Mouse (Mus musculus) small intestine, adult 2 months (tissue): ENCODE data around the gene B3gnt9. TPM values are rescaled to one million over a fixed set of nuclear protein-coding genes. Genes with fewer than 3 reads are reported as not detected.

Experiments
- H3K27ac ChIP-seq: fragments of 200-500 bp; 2 replicates; pipeline ENCODE4 v1.5.1; 2012; ENCODE audit warnings: low read depth, low read length, control low read depth, inconsistent platforms; ENCODE audit not compliant: insufficient read depth
- H3K27me3 ChIP-seq: fragments of 200-500 bp; 2 replicates; pipeline ENCODE4 v1.6.1; 2012; ENCODE audit warnings: mild to moderate bottlenecking, moderate library complexity, low read length, inconsistent platforms; ENCODE audit not compliant: control insufficient read depth, insufficient read depth
- H3K36me3 ChIP-seq: fragments of 200-500 bp; 2 replicates; pipeline ENCODE4 v1.6.1; 2012; ENCODE audit warnings: mild to moderate bottlenecking, low read length, control low read depth, inconsistent platforms; ENCODE audit not compliant: control insufficient read depth, insufficient read depth
- H3K4me1 ChIP-seq: fragments of 200-500 bp; 2 replicates; pipeline ENCODE4 v1.6.1; 2012; ENCODE audit warnings: low read length, inconsistent platforms, mixed read lengths; ENCODE audit not compliant: control insufficient read depth, insufficient read depth, insufficient read length
- H3K4me3 ChIP-seq: fragments of 200-500 bp; 2 replicates; pipeline ENCODE4 v1.5.1; 2012; ENCODE audit warnings: low read depth, mild to moderate bottlenecking, control low read depth, inconsistent platforms, low read length, moderate library complexity
- CTCF ChIP-seq: fragments of 200-500 bp; IDR thresholded peaks from 2 replicates; pipeline ENCODE4 v1.5.1; 2012; ENCODE audit warnings: low read depth, mild to moderate bottlenecking, control low read depth, inconsistent platforms, low read length, moderate library complexity, mixed read lengths; ENCODE audit not compliant: insufficient replicate concordance, insufficient read length; ENCODE audit errors: extremely low read depth
- POLR2A ChIP-seq: fragments of 200-500 bp; IDR thresholded peaks from 2 replicates; pipeline ENCODE4 v1.6.1; 2012; ENCODE audit warnings: low read depth, mild to moderate bottlenecking, control low read depth, inconsistent platforms, low read length, moderate library complexity
- WGBS: fragments of 180-500 bp; shearing (Covaris S2); methylation state at CpG from one replicate; pipeline ENCODE4 v1.1.7; 2018; 5-methylcytosine and 5-hydroxymethylcytosine counted together
- polyA plus RNA-seq: library from polyadenylated mRNA; depleted of rRNA; stranded (reverse); fragments of >200 nt; gene quantifications from 2 replicates; pipeline ENCODE4 v1.2.3, GENCODE M21; 2012

The B3gnt9 gene
- polyA plus RNA-seq, 1 experiment: 13.8 TPM

- H3K27me3 ChIP-seq: peaks cover 15% of the 10 kb centered on the region
- H3K4me1 ChIP-seq: peaks cover 19% of the 10 kb centered on the region
- no peaks in the 10 kb centered on the region for H3K36me3 ChIP-seq
These were observed 20.4 kb upstream of the B3gnt9 start for GRCm38 (mm10) chr8:105275387-105275786.

GRCm38 (mm10) chr8:105270916-105271186 is 15.9 kb upstream of the B3gnt9 start:
- H3K27ac ChIP-seq: no peak overlapping the region
- H3K27me3 ChIP-seq: peaks cover 7% of the 10 kb centered on the region
- H3K36me3 ChIP-seq: peaks cover 19% of the 10 kb centered on the region
- TF ChIP-seq CTCF (no peak), POLR2A (no peak)
- peaks cover 19% of the 10 kb centered on the region for H3K4me1 ChIP-seq
- no peak overlapping the region for H3K4me3 ChIP-seq
- WGBS: 20% methylated on average over 11 of the region's 11 CpGs

More at GRCm38 (mm10) chr8:105275387-105275786, 20.4 kb upstream of the B3gnt9 start:
- TF ChIP-seq CTCF: no peak
- no peak for TF ChIP-seq POLR2A
- 14% methylated on average over 11 of the region's 11 CpGs for WGBS
- Histone ChIP-seq H3K27ac (no peak overlapping the region), H3K4me3 (no peak overlapping the region)

GRCm38 (mm10) chr8:105270101-105270915 is 15.4 kb upstream of the B3gnt9 start:
- H3K27ac ChIP-seq: no peak overlapping the region
- peak overlapping the region; percentile 55 for H3K4me3 ChIP-seq
- H3K36me3 ChIP-seq: peaks cover 19% of the 10 kb centered on the region
- peaks cover 19% of the 10 kb centered on the region for H3K4me1 ChIP-seq
- TF ChIP-seq CTCF: no peak
- no peak for TF ChIP-seq POLR2A
- H3K27me3 ChIP-seq: peaks cover 7% of the 10 kb centered on the region
- WGBS: 17% methylated on average over 39 of the region's 39 CpGs

GRCm38 (mm10) chr8:105269461-105269947 is 14.6 kb upstream of the B3gnt9 start, which contains the start of gene Hsf4:
Hsf4 (plus strand) TSS chr8:105269801.
- Histone ChIP-seq H3K4me1 (peaks cover 19% of the 10 kb centered on the region), H3K27ac (no peak within 1 kb of the TSS), H3K27me3 (peaks cover 7% of the 10 kb centered on the region), H3K36me3 (peaks cover 19% of the 10 kb centered on the region), H3K4me3 (peak within 1 kb of the TSS; percentile 55)
- TF ChIP-seq POLR2A (peak; percentile 27), CTCF (no peak)
- 3% methylated on average over 42 of the region's 42 CpGs for WGBS

DNA sequence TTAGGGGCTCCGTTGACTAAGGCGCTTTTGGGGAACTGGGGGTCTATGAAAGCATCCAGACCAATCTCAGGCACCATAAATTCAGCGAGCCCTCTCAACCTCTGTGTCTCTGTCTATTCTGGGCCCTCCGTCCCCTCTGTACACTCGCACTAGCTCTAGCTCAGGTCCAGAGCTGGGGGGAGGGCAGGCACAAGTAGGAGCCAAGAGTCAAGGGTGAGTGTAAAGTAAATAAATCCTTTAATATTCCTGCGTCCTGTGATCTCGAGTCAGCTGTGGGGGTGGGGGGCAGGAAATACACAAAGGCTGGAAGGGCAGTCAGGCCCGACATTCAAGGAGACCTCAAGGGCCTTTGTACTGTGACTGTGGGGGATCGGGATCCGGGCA is 14.1 kb upstream of the B3gnt9 start:
- peaks cover 19% of the 10 kb centered on the region for H3K4me1 ChIP-seq
- H3K36me3 ChIP-seq: peaks cover 19% of the 10 kb centered on the region
- H3K27ac ChIP-seq: no peak overlapping the region
- H3K4me3 ChIP-seq: peak overlapping the region; percentile 55
- no peak for TF ChIP-seq CTCF
- no peak for TF ChIP-seq POLR2A
- 40% methylated on average over 10 of the region's 10 CpGs for WGBS
- H3K27me3 ChIP-seq: peaks cover 7% of the 10 kb centered on the region

DNA sequence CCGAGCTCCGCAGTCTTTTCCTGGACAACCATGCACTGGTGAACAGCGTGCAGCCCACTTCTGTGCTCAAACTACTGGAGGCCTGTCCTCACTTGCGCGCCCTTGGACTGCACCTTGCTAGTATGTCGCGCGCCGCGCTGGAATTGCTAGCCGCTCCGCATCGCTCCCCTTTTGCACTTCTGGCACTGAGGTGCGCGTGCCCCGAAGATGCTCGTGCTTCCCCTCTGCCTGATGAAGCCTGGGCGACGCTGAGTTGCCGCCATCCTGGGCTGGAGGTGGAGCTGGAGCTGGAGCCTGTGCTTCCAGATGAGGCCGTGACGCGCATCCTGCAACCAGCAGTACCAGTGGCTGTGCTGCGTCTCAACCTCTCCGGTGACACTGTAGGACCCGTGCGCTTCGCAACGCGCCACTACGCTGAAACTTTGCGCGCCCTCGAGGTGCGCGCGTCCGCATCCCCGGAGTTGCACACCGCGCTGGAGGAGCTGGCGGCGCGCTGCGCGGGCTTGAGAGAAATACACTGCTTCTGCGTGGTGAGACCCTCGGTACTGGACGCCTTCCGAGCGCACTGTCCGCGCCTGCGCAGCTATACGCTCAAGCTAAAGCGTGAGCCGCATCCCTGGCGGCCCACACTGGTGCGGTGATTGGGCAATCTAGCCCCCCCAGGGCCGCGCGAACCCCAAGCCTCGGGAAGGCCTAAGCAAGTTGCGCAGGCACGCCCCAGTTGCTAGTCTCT is 13.6 kb upstream of the B3gnt9 start:
- TF ChIP-seq CTCF: no peak
- no peak for TF ChIP-seq POLR2A
- Histone ChIP-seq H3K27me3 (peaks cover 7% of the 10 kb centered on the region), H3K27ac (no peak overlapping the region), H3K4me1 (peaks cover 19% of the 10 kb centered on the region), H3K36me3 (peaks cover 19% of the 10 kb centered on the region), H3K4me3 (peak overlapping the region; percentile 55)
- WGBS: 69% methylated on average over 65 of the region's 65 CpGs

DNA sequence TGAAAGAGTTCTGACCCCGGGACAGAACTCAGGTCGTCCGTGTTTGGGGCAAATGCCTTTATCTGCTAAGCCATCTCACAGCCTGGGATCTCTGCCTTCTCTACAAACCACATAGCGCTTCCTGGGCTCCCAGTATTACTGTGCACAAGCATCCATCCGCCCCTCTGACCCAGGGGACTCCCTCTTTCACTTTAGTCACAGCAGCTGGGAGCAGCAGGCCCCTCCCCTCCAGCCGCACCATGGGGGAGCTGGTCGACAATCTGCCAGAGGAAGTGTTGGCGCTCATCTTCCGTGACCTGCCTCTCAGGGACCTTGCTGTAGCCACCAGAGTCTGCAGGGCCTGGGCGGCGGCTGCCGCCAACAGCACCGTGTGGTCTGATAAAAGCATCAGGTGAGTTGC is 11.8 kb upstream of the B3gnt9 start:
- Histone ChIP-seq H3K4me3 (no peak overlapping the region), H3K4me1 (peaks cover 24% of the 10 kb centered on the region), H3K27ac (no peak overlapping the region), H3K36me3 (peaks cover 19% of the 10 kb centered on the region), H3K27me3 (peaks cover 7% of the 10 kb centered on the region)
- no peak for TF ChIP-seq POLR2A
- no peak for TF ChIP-seq CTCF
- 73% methylated on average over 13 of the region's 13 CpGs for WGBS
